Mouse (Mus musculus) megakaryocyte, embryonic 14.5 days (primary cell): ENCODE measurements at regions not wholly inside any gene's neighbourhood (a gene's known extent, or its start where the extent isn't known, plus 50 kb on each side); places are given as distances from the start of the nearest gene placed in this dataset.

Experiments
- FLI1 ChIP-seq: IDR thresholded peaks from 2 replicates; pipeline ENCODE4 v1.6.1; 2012; ENCODE audit warnings: low read length, inconsistent platforms, mixed read lengths
- GATA1 ChIP-seq: IDR thresholded peaks from 3 replicates; pipeline ENCODE4 v1.6.1; 2012; ENCODE audit warnings: mixed read lengths, low read length, inconsistent platforms, borderline replicate concordance

- no peak for TF ChIP-seq GATA1
- TF ChIP-seq FLI1, result no peak
Observed at GRCm38 (mm10) chr15:59241752-59242151, 352.7 kb downstream of the Gm49356 start.
